Mouse (Mus musculus): ENCODE measurements around the gene Gm17660. TPM values are rescaled to one million over a fixed set of nuclear protein-coding genes. Genes with fewer than 3 reads are reported as not detected.

Gene Gm17660
- polyA plus RNA-seq, 1 experiment from 2014 or later: 0.63 TPM

- Histone ChIP-seq H3K27ac (no peak overlapping the region), H3K9ac (no peak overlapping the region), H3K4me1 (peaks cover 4% of the 10 kb centered on the region), H3K9me3 (no peaks in the 10 kb centered on the region), H3K36me3 (replicated peaks) (peaks cover 11% of the 10 kb centered on the region; the same call in 1 of the 2 replicates), H3K27me3 (replicated peaks) (no peaks in the 10 kb centered on the region), H3K4me3 (no peak overlapping the region), H3K4me2 (no peak overlapping the region)
- no peak for ATAC-seq (replicated peaks)
- 57% methylated on average over 8 of the region's 8 CpGs for WGBS
Observed at GRCm38 (mm10) chr5:104052956-104053355, 24.5 kb downstream of the Gm17660 start.

GRCm38 (mm10) chr5:104048139-104048538 is 29.3 kb downstream of the Gm17660 start:
- WGBS: 63% methylated on average over 4 of the region's 4 CpGs
- peak overlapping the region; percentile 62 for H3K4me2 ChIP-seq
- H3K27me3 ChIP-seq (replicated peaks): no peaks in the 10 kb centered on the region
- peaks cover 11% of the 10 kb centered on the region; the same call in 1 of the 2 replicates for H3K36me3 ChIP-seq (replicated peaks)
- ATAC-seq (replicated peaks): no peak
- H3K4me3 ChIP-seq: no peak overlapping the region
- H3K9ac ChIP-seq: no peak overlapping the region
- peaks cover 17% of the 10 kb centered on the region for H3K4me1 ChIP-seq
- no peak overlapping the region for H3K27ac ChIP-seq
- no peaks in the 10 kb centered on the region for H3K9me3 ChIP-seq

GRCm38 (mm10) chr5:104047200-104048105 is 30.0 kb downstream of the Gm17660 start:
- peak overlapping the region; percentile 71 for H3K4me3 ChIP-seq
- ATAC-seq (replicated peaks): no peak; the same call in none of the 2 replicates
- H3K4me2 ChIP-seq: peak overlapping the region; percentile 62
- no peaks in the 10 kb centered on the region for H3K9me3 ChIP-seq
- no peaks in the 10 kb centered on the region for H3K27me3 ChIP-seq (replicated peaks)
- peak overlapping the region; percentile 63 for H3K9ac ChIP-seq
- peaks cover 17% of the 10 kb centered on the region for H3K4me1 ChIP-seq
- 12% methylated on average over 19 of the region's 19 CpGs for WGBS
- H3K27ac ChIP-seq: peak overlapping the region; percentile 78
- H3K36me3 ChIP-seq (replicated peaks): peaks cover 11% of the 10 kb centered on the region; the same call in 1 of the 2 replicates

- peak within 1 kb of the TSS; percentile 62 for H3K4me2 ChIP-seq
- H3K9me3 ChIP-seq: no peaks in the 10 kb centered on the region
- ATAC-seq (replicated peaks): peak; percentile 99
- H3K27ac ChIP-seq: peak within 1 kb of the TSS; percentile 78
- H3K27me3 ChIP-seq (replicated peaks): no peaks in the 10 kb centered on the region
- H3K9ac ChIP-seq: peak within 1 kb of the TSS; percentile 63
- 5% methylated on average over 90 of the region's 90 CpGs for WGBS
- H3K4me3 ChIP-seq: peak within 1 kb of the TSS; percentile 71
- H3K36me3 ChIP-seq (replicated peaks): peaks cover 5% of the 10 kb centered on the region; the same call in 1 of the 2 replicates
- H3K4me1 ChIP-seq: peaks cover 17% of the 10 kb centered on the region
Observed at GRCm38 (mm10) chr5:104046256-104047199, 30.9 kb downstream of the Gm17660 start, which contains the start of gene Nudt9. Gene Nudt9 (plus strand): TSS chr5:104046306.

- H3K9me3 ChIP-seq: no peaks in the 10 kb centered on the region
- ATAC-seq (replicated peaks): no peak
- no peak overlapping the region for H3K4me2 ChIP-seq
- H3K9ac ChIP-seq: no peak overlapping the region
- peaks cover 17% of the 10 kb centered on the region for H3K4me1 ChIP-seq
- 54% methylated on average over 2 of the region's 2 CpGs for WGBS
- no peaks in the 10 kb centered on the region for H3K27me3 ChIP-seq (replicated peaks)
- H3K27ac ChIP-seq: no peak overlapping the region
- no peak overlapping the region for H3K4me3 ChIP-seq
- no peaks in the 10 kb centered on the region for H3K36me3 ChIP-seq (replicated peaks)
Observed at GRCm38 (mm10) chr5:104043704-104044103, 33.7 kb downstream of the Gm17660 start.

- no peak for ATAC-seq (replicated peaks)
- no peaks in the 10 kb centered on the region for H3K36me3 ChIP-seq (replicated peaks)
- no peak overlapping the region for H3K9ac ChIP-seq
- no peak overlapping the region for H3K4me2 ChIP-seq
- 80% methylated on average over 2 of the region's 2 CpGs for WGBS
- H3K4me1 ChIP-seq: peaks cover 13% of the 10 kb centered on the region
- no peak overlapping the region for H3K27ac ChIP-seq
- no peaks in the 10 kb centered on the region for H3K27me3 ChIP-seq (replicated peaks)
- H3K4me3 ChIP-seq: no peak overlapping the region
- H3K9me3 ChIP-seq: no peaks in the 10 kb centered on the region
Observed at GRCm38 (mm10) chr5:104042906-104043305, 34.5 kb downstream of the Gm17660 start.

- no peaks in the 10 kb centered on the region for H3K4me1 ChIP-seq
- WGBS: 67% methylated on average over 6 of the region's 6 CpGs
- H3K9me3 ChIP-seq: no peaks in the 10 kb centered on the region
- no peak overlapping the region for H3K9ac ChIP-seq
- no peaks in the 10 kb centered on the region for H3K36me3 ChIP-seq (replicated peaks)
- no peak overlapping the region for H3K4me3 ChIP-seq
- H3K27me3 ChIP-seq (replicated peaks): no peaks in the 10 kb centered on the region
- H3K27ac ChIP-seq: no peak overlapping the region
- no peak for ATAC-seq (replicated peaks)
- no peak overlapping the region for H3K4me2 ChIP-seq
Observed at GRCm38 (mm10) chr5:104039154-104039932, 38.1 kb downstream of the Gm17660 start.

- H3K27me3 ChIP-seq (replicated peaks): no peaks in the 10 kb centered on the region
- no peaks in the 10 kb centered on the region for H3K9me3 ChIP-seq
- no peak overlapping the region for H3K4me2 ChIP-seq
- no peak overlapping the region for H3K4me3 ChIP-seq
- WGBS: 94% methylated on average over 1 of the region's 1 CpGs
- no peaks in the 10 kb centered on the region for H3K36me3 ChIP-seq (replicated peaks)
- no peak overlapping the region for H3K27ac ChIP-seq
- no peaks in the 10 kb centered on the region for H3K4me1 ChIP-seq
- ATAC-seq (replicated peaks): no peak
- H3K9ac ChIP-seq: no peak overlapping the region
Observed at GRCm38 (mm10) chr5:104036686-104037085, 40.7 kb downstream of the Gm17660 start.

- H3K9me3 ChIP-seq: no peaks in the 10 kb centered on the region
- 71% methylated on average over 1 of the region's 1 CpGs for WGBS
- no peak overlapping the region for H3K4me3 ChIP-seq
- H3K27ac ChIP-seq: no peak overlapping the region
- no peaks in the 10 kb centered on the region for H3K4me1 ChIP-seq
- ATAC-seq (replicated peaks): no peak
- H3K36me3 ChIP-seq (replicated peaks): no peaks in the 10 kb centered on the region
- H3K4me2 ChIP-seq: no peak overlapping the region
- no peaks in the 10 kb centered on the region for H3K27me3 ChIP-seq (replicated peaks)
- no peak overlapping the region for H3K9ac ChIP-seq
Observed at GRCm38 (mm10) chr5:104035824-104036223, 41.6 kb downstream of the Gm17660 start.

GRCm38 (mm10) chr5:104035066-104035465 is 42.3 kb downstream of the Gm17660 start:
- no peak overlapping the region for H3K9ac ChIP-seq
- ATAC-seq (replicated peaks): no peak

GRCm38 (mm10) chr5:104032434-104033097 is 44.8 kb downstream of the Gm17660 start:
- H3K9ac ChIP-seq: no peak overlapping the region
- H3K4me1 ChIP-seq: no peaks in the 10 kb centered on the region
- ATAC-seq (replicated peaks): no peak
- no peak overlapping the region for H3K4me2 ChIP-seq
- no peaks in the 10 kb centered on the region for H3K9me3 ChIP-seq
- no peak overlapping the region for H3K27ac ChIP-seq
- no peaks in the 10 kb centered on the region for H3K36me3 ChIP-seq (replicated peaks)
- no peaks in the 10 kb centered on the region for H3K27me3 ChIP-seq (replicated peaks)
- H3K4me3 ChIP-seq: no peak overlapping the region
- 79% methylated on average over 2 of the region's 2 CpGs for WGBS

More at GRCm38 (mm10) chr5:104035066-104035465, 42.3 kb downstream of the Gm17660 start:
- Histone ChIP-seq H3K9me3 (no peaks in the 10 kb centered on the region), H3K36me3 (replicated peaks) (no peaks in the 10 kb centered on the region), H3K4me2 (no peak overlapping the region), H3K4me3 (no peak overlapping the region), H3K27ac (no peak overlapping the region), H3K4me1 (no peaks in the 10 kb centered on the region), H3K27me3 (replicated peaks) (no peaks in the 10 kb centered on the region)

Measured in midbrain, embryonic 15.5 days (tissue).